Comparison of ENCODE assay signal across 17 mouse cellular contexts in genomic region chr6:18432362-18432761, GRCm38 (mm10).
"Had no signal": no experiment of that assay in that cellular context is flagged by ENCODE, and none has a peak within 500 bp of the region (broad histone marks: within the 10 kb centered on the region; RNA-seq: fewer than 3 reads in every experiment).

No protein-coding gene starts in this region.

- H3K27ac ChIP-seq: lung, embryonic 15.5 days; macrophage; midbrain, embryonic 13.5 days; midbrain, embryonic 15.5 days; neural tube, embryonic 12.5 days; stomach, embryonic 15.5 days; stomach, postnatal 0 days had no signal

- H3K9me3 ChIP-seq: lung, embryonic 15.5 days; midbrain, embryonic 13.5 days; midbrain, embryonic 15.5 days; neural tube, embryonic 12.5 days; stomach, embryonic 15.5 days had no signal

- DNase-seq: lung, adult 2 months; lung, postnatal 14 days; lung, postnatal 36 days; right cerebral cortex, postnatal 14 days; thymus, adult 2 months; thymus, postnatal 25 days; thymus, postnatal 4 days had no signal

- H3K4me2 ChIP-seq: lung, embryonic 15.5 days; midbrain, embryonic 11.5 days; midbrain, embryonic 13.5 days; midbrain, embryonic 15.5 days; neural tube, embryonic 12.5 days; stomach, embryonic 15.5 days had no signal

- H3K36me3 ChIP-seq: lung, embryonic 15.5 days; stomach, embryonic 15.5 days had no signal

- H3K9ac ChIP-seq: lung, embryonic 15.5 days; midbrain, embryonic 13.5 days; midbrain, embryonic 15.5 days; neural tube, embryonic 12.5 days; stomach, embryonic 15.5 days had no signal

- H3K4me1 ChIP-seq: lung, embryonic 15.5 days; megakaryocyte, embryonic 14.5 days; midbrain, embryonic 13.5 days; midbrain, embryonic 15.5 days; neural tube, embryonic 12.5 days; stomach, embryonic 15.5 days had no signal

- H3K4me3 ChIP-seq: lung, embryonic 15.5 days; megakaryocyte, embryonic 14.5 days; midbrain, embryonic 13.5 days; midbrain, embryonic 15.5 days; neural tube, embryonic 12.5 days; stomach, embryonic 15.5 days had no signal

- ATAC-seq: lung, postnatal 0 days; midbrain, embryonic 13.5 days; midbrain, embryonic 15.5 days had no signal

- H3K27me3 ChIP-seq: lung, embryonic 15.5 days; megakaryocyte, embryonic 14.5 days; midbrain, embryonic 13.5 days; midbrain, embryonic 15.5 days; neural tube, embryonic 12.5 days; stomach, embryonic 15.5 days had no signal
